Mouse (Mus musculus): ENCODE results near the gene Gm13199.
A peak's percentile ranks its signal among the peaks of the same experiment; 100 is the strongest.

DNA sequence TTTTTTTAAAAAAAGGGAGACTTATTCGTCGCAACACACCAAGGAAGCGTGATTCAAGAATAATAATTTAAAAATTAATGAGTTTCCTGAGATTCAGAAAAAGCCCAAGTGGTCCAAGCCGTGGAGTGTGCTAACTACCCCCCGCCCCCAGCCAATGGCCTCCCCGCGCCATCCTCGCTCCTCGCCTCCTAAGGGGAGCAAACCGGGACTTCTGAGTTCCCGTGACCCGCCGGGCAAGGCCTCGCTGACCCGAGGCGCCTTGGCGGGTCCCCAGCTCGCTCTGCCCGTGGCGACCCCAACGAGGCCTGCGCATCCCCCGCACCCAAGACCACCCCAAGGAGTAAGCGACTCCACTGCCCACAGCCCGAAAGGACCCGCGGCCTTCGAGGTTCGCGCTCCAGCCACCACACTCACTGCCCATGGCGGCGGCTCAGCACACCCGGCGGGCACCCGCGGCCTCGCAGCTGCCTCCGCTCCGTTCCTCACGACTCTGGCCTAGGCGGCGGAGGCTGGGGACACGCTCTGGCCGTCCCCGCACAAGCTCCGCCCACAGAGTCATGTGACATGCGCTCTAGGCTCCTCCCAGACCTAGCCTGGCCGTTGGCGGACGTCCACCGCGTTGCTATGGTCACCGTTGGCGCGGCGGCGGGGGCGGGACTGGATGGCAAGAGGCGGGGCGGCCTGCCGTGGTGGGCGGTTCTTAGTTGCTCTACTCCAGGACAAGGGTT, 32.3 kb upstream of the Gm13199 start, which contains the start of gene Sec61a2:
- TF ChIP-seq CTCF (IDR thresholded peaks at IDR 0.05), result peak; percentile 38
- peak; percentile 90 for TF ChIP-seq POLR2A (IDR thresholded peaks at IDR 0.05; ENCODE audit: insufficient read depth, low read depth, low read length)
- TF ChIP-seq EP300 (IDR thresholded peaks at IDR 0.05; ENCODE audit: insufficient read depth, low read depth, low read length), result peak; percentile 38; the same call in 1 of the 2 replicates
